Mouse (Mus musculus): ENCODE measurements at regions not wholly inside any gene's neighbourhood (a gene's known extent, or its start where the extent isn't known, plus 50 kb on each side); places are given as distances from the start of the nearest gene placed in this dataset.

- DNase-seq (ENCODE audit: inconsistent ontology term) = no peak
Observed at GRCm38 (mm10) chr15:59207976-59208375, 318.9 kb downstream of the Gm49356 start.

GRCm38 (mm10) chr15:59212362-59212761 lies 323.3 kb downstream of the Gm49356 start:
- DNase-seq (ENCODE audit: inconsistent ontology term) = no peak

DNA sequence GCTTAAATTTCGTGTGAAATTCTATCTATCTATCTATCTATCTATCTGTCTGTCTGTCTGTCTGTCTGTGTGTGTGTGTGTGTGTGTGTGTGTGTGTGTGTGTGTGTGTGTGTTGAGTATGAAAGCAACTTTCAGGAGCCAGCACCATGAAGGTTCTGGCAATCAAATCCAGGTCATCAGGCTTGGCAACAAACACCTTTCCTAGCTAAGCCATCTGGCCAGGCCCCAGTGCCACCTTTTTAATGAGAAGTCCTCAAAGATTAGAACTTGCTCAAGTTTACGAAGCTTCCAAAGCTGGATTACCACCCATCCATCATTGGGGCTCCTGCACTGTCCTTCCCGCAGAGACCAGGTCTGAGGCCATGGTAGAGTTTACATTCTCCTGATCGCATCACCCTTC lies 325.0 kb downstream of the Gm49356 start:
- no peak for DNase-seq (ENCODE audit: inconsistent ontology term)

- no peak for DNase-seq (ENCODE audit: inconsistent ontology term)
Observed at GRCm38 (mm10) chr15:59215239-59215638, 326.1 kb downstream of the Gm49356 start.

- DNase-seq (ENCODE audit: inconsistent ontology term) = no peak
Observed at GRCm38 (mm10) chr15:59217481-59217880, 328.4 kb downstream of the Gm49356 start.

DNA sequence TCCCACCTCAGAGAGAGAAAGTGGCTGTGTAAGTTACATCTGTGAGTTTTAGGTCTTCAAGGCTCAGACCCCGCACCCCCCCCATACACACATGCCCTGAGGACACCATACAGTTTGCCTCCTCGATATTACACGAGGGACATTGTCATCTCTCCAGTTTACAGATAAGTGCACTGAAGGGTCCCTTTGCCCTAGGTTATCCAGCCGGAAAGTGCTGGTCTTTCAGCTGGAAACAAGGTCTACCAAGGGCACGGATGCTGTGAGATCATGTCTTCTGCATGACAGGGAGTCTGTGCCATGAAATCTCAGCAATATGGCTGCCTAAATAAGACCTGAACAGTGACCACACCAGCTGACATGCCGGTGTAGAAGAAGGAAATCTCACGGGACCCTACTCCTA lies 329.8 kb downstream of the Gm49356 start:
- no peak for DNase-seq (ENCODE audit: inconsistent ontology term)

DNA sequence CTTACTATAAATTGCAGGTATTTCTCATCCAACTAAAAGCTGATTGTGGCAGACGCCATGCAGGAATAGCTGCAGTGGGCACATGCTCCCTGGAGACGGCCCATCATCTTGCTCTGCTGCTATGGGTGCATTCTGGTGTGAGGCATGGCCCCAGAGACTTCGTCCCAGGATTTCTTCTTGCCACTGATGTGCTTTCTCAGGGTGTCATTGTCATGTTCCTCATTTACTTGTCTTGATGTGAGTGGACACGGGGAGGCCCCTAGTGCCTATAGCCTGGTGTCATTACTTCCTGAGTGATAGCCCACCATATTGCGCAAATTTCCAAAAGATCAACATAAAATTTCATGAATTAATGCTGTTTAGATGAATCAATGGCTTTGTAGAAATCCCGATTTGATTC lies 336.5 kb downstream of the Gm49356 start:
- DNase-seq (ENCODE audit: inconsistent ontology term) = no peak

GRCm38 (mm10) chr15:59227293-59227692 lies 338.2 kb downstream of the Gm49356 start:
- no peak for DNase-seq (ENCODE audit: inconsistent ontology term)

DNA sequence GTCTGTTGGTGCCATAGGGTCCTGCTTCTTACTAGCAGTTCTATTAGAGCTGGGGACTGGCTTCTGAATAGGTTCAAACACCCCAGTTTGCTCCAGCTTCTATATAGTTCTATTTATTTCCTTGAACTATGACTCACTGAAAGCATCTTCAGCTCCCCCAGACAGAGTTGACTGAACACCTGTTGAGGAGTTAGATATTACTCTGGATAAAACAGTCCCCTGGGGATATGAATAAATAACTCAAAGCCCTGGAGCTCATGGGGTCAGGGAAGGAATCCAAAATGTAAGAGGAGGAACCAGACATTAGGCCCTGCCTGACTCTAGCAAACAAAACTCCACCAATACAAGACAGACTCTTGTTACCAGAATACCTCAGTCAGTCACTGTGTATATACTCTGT lies 341.4 kb downstream of the Gm49356 start:
- no peak for DNase-seq (ENCODE audit: inconsistent ontology term)

DNA sequence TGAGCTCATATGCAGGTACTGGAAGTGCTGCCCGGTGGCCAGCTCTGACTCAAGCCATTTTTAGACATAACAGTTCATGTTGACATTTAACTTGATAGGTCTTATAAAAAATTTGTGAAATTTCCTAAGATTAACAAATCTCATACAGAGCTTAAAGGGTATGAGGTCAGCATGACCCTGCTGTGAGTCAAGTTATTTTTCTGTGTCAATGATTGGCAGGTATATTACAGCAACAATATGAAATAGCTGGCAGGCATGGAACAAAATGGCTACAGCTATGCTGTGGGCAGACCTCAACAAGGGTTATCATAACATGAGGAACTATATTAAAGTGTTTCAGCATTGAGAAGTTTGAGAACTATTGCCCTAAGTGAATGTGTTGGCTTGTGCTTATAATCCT lies 342.6 kb downstream of the Gm49356 start:
- DNase-seq (ENCODE audit: inconsistent ontology term) = no peak

DNA sequence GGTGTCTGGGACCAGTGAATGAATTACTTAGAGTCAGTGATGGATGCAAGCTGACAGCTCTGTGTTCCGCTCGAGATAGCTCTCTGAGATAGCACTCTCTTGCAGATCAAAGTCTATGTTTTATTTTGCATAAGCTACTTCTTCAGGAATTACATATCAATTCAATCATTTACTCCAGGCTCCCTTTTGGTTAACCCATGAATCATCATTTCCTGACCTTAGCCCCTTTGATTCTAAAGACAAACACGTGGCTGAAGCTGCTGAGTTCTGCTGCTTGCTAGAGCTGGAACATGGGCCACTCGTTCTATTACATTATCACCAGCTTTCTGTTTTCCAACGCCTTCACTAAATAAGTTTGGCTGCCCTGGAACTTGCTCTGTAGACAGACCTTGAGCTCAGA lies 343.2 kb downstream of the Gm49356 start:
- no peak for DNase-seq (ENCODE audit: inconsistent ontology term)

DNA sequence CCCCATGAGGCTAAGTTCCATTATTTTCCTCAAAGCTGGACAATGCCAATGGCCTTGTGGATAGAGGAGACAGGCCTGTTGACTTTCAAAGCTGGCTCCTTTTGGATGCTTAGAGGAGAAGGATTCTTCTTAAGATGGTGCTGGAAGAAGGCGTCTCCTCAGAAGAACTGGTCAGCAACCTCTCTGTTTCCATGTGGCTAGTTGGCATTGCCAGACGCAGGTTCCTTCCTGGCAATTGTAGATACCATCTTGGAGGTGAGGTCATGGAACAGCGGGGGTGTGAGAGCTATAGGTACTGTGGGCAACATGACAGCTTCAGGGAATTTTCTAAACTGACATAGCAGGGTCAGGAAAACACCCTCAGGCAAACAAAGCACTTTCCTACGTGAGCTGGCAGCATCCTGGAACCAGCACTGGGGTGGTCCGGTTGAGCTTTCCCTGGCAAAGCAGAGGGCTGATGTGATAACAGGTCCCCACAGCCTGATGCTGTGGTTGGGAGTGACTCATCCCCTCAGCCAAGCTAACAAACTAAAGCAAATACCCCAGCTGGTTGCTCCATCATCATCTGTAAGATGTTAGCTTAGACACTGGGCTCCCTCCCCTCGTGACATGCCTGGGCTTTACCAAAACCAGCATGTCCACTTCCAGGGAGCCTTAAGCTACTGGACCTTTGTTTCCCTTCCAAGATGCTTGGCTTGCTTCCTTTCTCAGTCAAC lies 348.5 kb downstream of the Gm49356 start:
- peak; percentile 25 for DNase-seq (ENCODE audit: inconsistent ontology term)

- no peak for DNase-seq (ENCODE audit: inconsistent ontology term)
Observed at GRCm38 (mm10) chr15:59241752-59242151, 352.7 kb downstream of the Gm49356 start.

- DNase-seq (ENCODE audit: inconsistent ontology term) = no peak
Observed at GRCm38 (mm10) chr15:59245927-59246649, 357.0 kb downstream of the Gm49356 start.

DNA sequence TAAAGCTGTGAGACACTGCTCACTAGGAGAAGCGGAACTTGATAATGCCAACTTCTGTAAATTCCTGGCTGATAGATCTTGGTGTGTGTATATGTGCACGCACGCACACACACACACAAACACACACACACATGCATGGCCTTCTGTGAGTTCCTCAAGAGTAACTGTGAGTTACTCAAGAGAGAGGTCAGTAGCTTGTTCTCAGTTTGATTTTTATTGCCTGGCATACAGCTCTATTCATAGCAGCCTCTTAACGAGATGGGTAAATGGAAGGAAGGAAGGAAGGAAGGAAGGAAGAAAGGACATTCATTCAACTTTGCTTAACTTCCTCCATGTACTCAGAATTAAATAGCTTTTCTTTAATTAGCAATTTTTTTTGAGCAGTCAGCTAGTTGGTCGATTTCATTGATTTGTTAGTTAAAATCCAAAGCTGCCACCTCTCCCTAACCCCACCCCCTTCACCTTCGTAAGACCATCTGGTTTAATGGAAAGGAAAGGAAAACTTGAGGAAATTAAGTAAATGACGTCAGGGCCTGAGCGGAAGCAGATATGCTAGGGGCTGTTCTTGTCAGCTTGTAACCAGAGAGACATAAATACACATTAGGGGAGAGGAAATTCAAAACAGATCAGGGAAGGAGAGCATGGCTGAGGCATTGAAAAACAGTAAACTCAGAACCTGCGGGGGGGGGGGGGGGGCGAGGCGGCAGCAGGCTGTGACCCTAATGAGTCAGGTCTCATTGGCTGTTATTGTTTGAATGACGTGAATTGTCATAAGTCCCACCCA lies 359.6 kb downstream of the Gm49356 start:
- DNase-seq (ENCODE audit: inconsistent ontology term) = no peak

- no peak for DNase-seq (ENCODE audit: inconsistent ontology term)
Observed at GRCm38 (mm10) chr15:59261380-59261779, 372.3 kb downstream of the Gm49356 start.

DNA sequence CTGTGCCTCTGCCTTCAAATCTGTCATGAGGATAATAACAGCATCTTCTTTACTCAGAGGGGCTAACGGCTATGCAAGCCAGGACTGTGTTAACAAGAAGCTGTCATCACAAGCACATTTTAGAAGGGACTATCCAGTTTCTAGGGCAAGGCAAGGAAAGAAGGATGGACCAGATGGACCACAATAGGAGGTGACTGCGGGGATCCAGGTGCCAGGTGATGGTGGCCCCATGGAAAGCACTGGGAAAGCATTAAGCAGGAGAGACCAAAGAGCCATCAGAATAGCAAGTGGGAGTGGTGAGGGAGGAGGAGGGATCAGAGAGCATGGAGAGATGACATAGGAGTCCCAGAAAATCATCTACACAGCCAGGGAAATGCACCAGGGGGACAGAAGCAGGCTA lies 373.3 kb downstream of the Gm49356 start:
- DNase-seq (ENCODE audit: inconsistent ontology term) = no peak

DNA sequence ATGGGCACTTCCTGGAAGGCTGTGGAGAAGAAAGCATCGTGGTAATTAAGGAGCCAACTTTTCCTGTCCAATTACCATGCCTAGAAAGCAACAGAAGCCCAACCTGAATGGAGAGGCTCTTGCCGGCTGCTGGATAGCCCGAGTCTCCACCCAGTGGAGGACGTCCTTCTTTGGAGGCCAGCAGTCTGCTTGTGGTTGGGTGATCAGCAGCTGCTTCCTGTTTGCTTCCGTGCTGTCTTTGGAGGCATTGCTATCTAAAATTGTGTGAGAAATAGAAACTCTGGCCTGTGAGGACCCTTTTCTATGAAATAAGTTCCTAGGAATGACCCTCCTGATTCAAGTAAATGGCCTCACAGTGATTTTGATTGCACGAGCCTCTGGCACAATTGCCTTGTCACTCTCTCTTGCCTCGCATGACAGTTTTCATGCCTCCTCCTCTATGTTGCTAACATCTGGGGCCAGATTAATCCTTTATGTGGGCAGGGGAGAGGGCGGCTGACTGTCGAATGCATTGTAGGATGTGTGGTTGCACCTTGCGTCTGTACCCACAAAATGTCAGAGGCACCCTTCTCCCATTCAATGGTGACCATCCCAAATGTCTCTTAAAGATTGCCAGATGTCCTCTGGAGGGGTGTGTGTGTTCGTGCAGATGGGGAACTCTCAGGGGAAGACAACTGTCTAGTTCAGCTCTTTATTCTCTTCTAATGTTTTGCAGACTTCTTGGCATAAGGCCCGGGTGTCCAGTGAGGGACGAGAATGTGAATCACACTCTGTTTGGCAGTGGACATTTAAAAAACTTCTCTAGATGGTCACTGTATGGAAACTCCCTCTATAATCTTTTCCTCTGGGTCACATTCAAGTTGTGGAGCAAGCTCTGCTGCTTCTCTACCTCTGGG lies 374.6 kb downstream of the Gm49356 start:
- DNase-seq (ENCODE audit: inconsistent ontology term) = peak; percentile 66
